Mouse (Mus musculus) hindbrain, embryonic 11.5 days (tissue): ENCODE measurements around the gene Cul9. TPM values are rescaled to one million over a fixed set of nuclear protein-coding genes. Genes with fewer than 3 reads are reported as not detected.

Experiments used
- polyA plus RNA-seq: library from polyadenylated mRNA; unstranded; fragments of >200 nt; fragmentation: Nextera tagmentation; extraction: Ambion mirVana; gene quantifications from 2 replicates; pipeline ENCODE4 v1.2.1, GENCODE M21; 2014

Gene Cul9
- polyA plus RNA-seq, 1 experiment from 2014 or later: 4.8 TPM

Other genes with a start within 250 kb of the Cul9 start
- 1.3 and 1.8 TPM in 2 replicates for gene Dlk2, start 249.0 kb downstream of the Cul9 start, polyA plus RNA-seq
- gene Abcc10, start 218.0 kb downstream of the Cul9 start, polyA plus RNA-seq: 3.8 and 4.8 TPM in 2 replicates
- gene Zfp318, start 162.7 kb downstream of the Cul9 start, polyA plus RNA-seq: 16.5 and 20.7 TPM in 2 replicates
- 0.74 and 0.86 TPM in 2 replicates for gene Crip3, start 117.5 kb downstream of the Cul9 start, polyA plus RNA-seq
- not detected in 2 replicates for gene Slc22a7, start 107.9 kb downstream of the Cul9 start, polyA plus RNA-seq
- gene Ttbk1, start 58.7 kb downstream of the Cul9 start, polyA plus RNA-seq: 2.3 and 2.4 TPM in 2 replicates
- gene Dnph1, start 49.7 kb downstream of the Cul9 start, polyA plus RNA-seq: 59.7 and 64.7 TPM in 2 replicates
- 5.1 and 8.2 TPM in 2 replicates for gene Srf, start 9.8 kb upstream of the Cul9 start, polyA plus RNA-seq
- 16.0 and 21.5 TPM in 2 replicates for gene Ptk7, start 83.1 kb upstream of the Cul9 start, polyA plus RNA-seq
- gene Klc4, start 99.6 kb upstream of the Cul9 start, polyA plus RNA-seq: 22.7 and 29.8 TPM in 2 replicates
- 94.8 and 95.2 TPM in 2 replicates for gene Mrpl2, start 99.8 kb upstream of the Cul9 start, polyA plus RNA-seq
- 25.9 and 30.5 TPM in 2 replicates for gene Cul7, start 103.9 kb upstream of the Cul9 start, polyA plus RNA-seq
- gene Rrp36, start 128.0 kb upstream of the Cul9 start, polyA plus RNA-seq: 57.9 and 58.4 TPM in 2 replicates
- 192 and 201 TPM in 2 replicates for gene Mea1, start 132.4 kb upstream of the Cul9 start, polyA plus RNA-seq
- 101 and 122 TPM in 2 replicates for gene Klhdc3, start 134.5 kb upstream of the Cul9 start, polyA plus RNA-seq
- gene Ppp2r5d, start 158.7 kb upstream of the Cul9 start, polyA plus RNA-seq: 89.4 and 103 TPM in 2 replicates
- gene Pex6, start 165.1 kb upstream of the Cul9 start, polyA plus RNA-seq: 12.5 and 14.6 TPM in 2 replicates
- gene Gnmt, start 182.8 kb upstream of the Cul9 start, polyA plus RNA-seq: 0.40 and 0.48 TPM in 2 replicates
- 53.4 and 53.9 TPM in 2 replicates for gene Cnpy3, start 205.8 kb upstream of the Cul9 start, polyA plus RNA-seq
- 0.34 and 0.53 TPM in 2 replicates for gene Ptcra, start 217.3 kb upstream of the Cul9 start, polyA plus RNA-seq
- 48.4 and 49.2 TPM in 2 replicates for gene 2310039H08Rik, start 226.2 kb upstream of the Cul9 start, polyA plus RNA-seq
- 149 and 155 TPM in 2 replicates for gene Rpl7l1, start 236.3 kb upstream of the Cul9 start, polyA plus RNA-seq